Mouse (Mus musculus) ES-Bruce4 (cell line): ENCODE results near the gene Atp5g2.

Experiments
- EP300 ChIP-seq: IDR thresholded peaks from 2 replicates; pipeline ENCODE4 v1.6.1; 2011; ENCODE audit warnings: low read depth, low read length; ENCODE audit not compliant: insufficient read depth
- POLR2A ChIP-seq: IDR thresholded peaks from one replicate; pipeline ENCODE4 v1.8.1; 2011; ENCODE audit warnings: low read length; ENCODE audit not compliant: insufficient read depth

DNA sequence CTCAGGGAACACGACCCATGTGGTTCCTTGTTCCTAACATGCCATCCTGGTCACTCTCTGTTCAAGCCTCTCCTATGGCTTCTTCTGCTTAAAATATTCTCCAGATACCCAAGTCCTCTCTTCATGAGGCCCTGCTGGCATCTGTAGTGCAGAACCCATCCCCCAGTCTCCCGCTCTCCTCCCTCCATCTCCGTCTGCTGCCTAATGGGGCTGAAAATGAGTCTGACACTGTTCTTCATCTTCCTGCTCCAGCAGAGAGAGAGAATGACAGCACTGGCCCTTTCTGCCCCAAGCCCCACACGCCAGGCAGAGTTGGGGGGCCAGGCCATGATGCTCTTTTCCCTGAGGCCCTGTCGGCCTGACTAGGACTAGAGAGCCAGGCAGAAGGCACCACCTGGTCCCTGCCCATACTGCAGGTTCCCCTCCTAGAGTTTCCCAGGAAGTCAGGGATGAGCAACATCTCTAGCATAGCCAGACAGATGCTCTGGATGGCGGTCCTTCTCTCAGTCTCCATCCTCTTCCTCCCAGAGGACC lies 35.7 kb upstream of the Atp5g2 start:
- TF ChIP-seq EP300 (no peak), POLR2A (no peak)
